Mouse (Mus musculus): ENCODE results near the gene Axin2.

GRCm38 (mm10) chr11:108876633-108877205 is 43.4 kb upstream of the Axin2 start:
- TF ChIP-seq EP300 (IDR thresholded peaks at IDR 0.05; ENCODE audit: insufficient read depth, low read depth, low read length) (no peak), POLR2A (IDR thresholded peaks at IDR 0.05; ENCODE audit: insufficient read depth, low read depth, low read length) (no peak), CTCF (IDR thresholded peaks at IDR 0.05) (no peak)

All from heart, adult 2 months (tissue).